Mouse (Mus musculus): ENCODE results near the gene Slc28a3. TPM values are rescaled to one million over a fixed set of nuclear protein-coding genes. Genes with fewer than 3 reads are reported as not detected.

Slc28a3 gene
- polyA plus RNA-seq, 1 experiment, result 0.12 TPM

DNA sequence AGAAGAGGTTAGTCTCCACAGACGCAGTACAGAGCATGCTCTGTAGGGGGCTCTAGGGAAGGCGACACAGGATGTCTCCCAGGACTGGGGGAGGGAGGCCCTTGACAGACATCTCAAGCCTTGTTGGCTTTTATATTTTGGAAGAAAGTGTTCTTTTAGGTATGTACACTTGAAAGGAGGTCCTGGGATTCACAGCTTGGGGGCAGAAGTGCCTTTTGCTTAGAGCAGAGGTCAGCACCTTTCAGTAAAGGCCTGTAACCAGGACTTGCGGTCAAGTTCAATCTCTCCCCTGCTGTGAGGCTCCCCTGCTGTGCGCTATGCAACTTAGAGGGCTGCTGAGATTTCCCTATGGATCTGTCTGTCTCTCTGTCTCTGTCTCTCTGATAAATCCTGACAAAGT lies 23.2 kb upstream of the Slc28a3 start:
- 55% methylated on average over 4 of the region's 4 CpGs for WGBS
- H3K36me3 ChIP-seq (ENCODE audit: control insufficient read depth, insufficient read depth, low read length), result no peaks in the 10 kb centered on the region
- H3K27me3 ChIP-seq (ENCODE audit: control insufficient read depth, insufficient read depth, low read length), result peaks cover 2% of the 10 kb centered on the region; the same call in 1 of the 2 replicates
- no peak for DNase-seq (ENCODE audit: low read depth in 1 of 2, low spot score in 2 of 2)
- no peak overlapping the region for H3K27ac ChIP-seq (ENCODE audit: insufficient read depth, low read length)
- H3K4me1 ChIP-seq (ENCODE audit: control insufficient read depth, insufficient read depth, insufficient read length), result no peaks in the 10 kb centered on the region
- H3K4me3 ChIP-seq (ENCODE audit: extremely low read depth, insufficient read depth, insufficient read length), result no peak overlapping the region
- TF ChIP-seq CTCF (IDR thresholded peaks at IDR 0.05; ENCODE audit: extremely low read depth, insufficient read depth, insufficient read length, insufficient replicate concordance) (no peak), POLR2A (IDR thresholded peaks at IDR 0.05; ENCODE audit: low read depth, low read length) (no peak)

GRCm38 (mm10) chr13:58630756-58631155 lies 20.1 kb upstream of the Slc28a3 start:
- no peaks in the 10 kb centered on the region for H3K36me3 ChIP-seq (ENCODE audit: control insufficient read depth, insufficient read depth, low read length)
- no peak overlapping the region for H3K27ac ChIP-seq (ENCODE audit: insufficient read depth, low read length)
- DNase-seq (ENCODE audit: low read depth in 1 of 2, low spot score in 2 of 2), result no peak
- TF ChIP-seq CTCF (IDR thresholded peaks at IDR 0.05; ENCODE audit: extremely low read depth, insufficient read depth, insufficient read length, insufficient replicate concordance), result no peak
- 67% methylated on average over 10 of the region's 10 CpGs for WGBS
- no peaks in the 10 kb centered on the region for H3K4me1 ChIP-seq (ENCODE audit: control insufficient read depth, insufficient read depth, insufficient read length)
- 0 out of 2 replicates have a peak, but pooled peaks cover 2% of the 10 kb centered on the region for H3K27me3 ChIP-seq (ENCODE audit: control insufficient read depth, insufficient read depth, low read length)
- H3K4me3 ChIP-seq (ENCODE audit: extremely low read depth, insufficient read depth, insufficient read length), result no peak overlapping the region

GRCm38 (mm10) chr13:58629365-58630050 lies 18.8 kb upstream of the Slc28a3 start:
- Histone ChIP-seq H3K27me3 (ENCODE audit: control insufficient read depth, insufficient read depth, low read length) (0 out of 2 replicates have a peak, but pooled peaks cover 2% of the 10 kb centered on the region), H3K27ac (ENCODE audit: insufficient read depth, low read length) (no peak overlapping the region), H3K4me1 (ENCODE audit: control insufficient read depth, insufficient read depth, insufficient read length) (no peaks in the 10 kb centered on the region), H3K36me3 (ENCODE audit: control insufficient read depth, insufficient read depth, low read length) (no peaks in the 10 kb centered on the region), H3K4me3 (ENCODE audit: extremely low read depth, insufficient read depth, insufficient read length) (no peak overlapping the region)
- TF ChIP-seq CTCF (IDR thresholded peaks at IDR 0.05; ENCODE audit: extremely low read depth, insufficient read depth, insufficient read length, insufficient replicate concordance) (no peak), POLR2A (IDR thresholded peaks at IDR 0.05; ENCODE audit: low read depth, low read length) (no peak)
- WGBS, result 31% methylated on average over 13 of the region's 13 CpGs
- no peak for DNase-seq (ENCODE audit: low read depth in 1 of 2, low spot score in 2 of 2)

GRCm38 (mm10) chr13:58622647-58623046 lies 12.0 kb upstream of the Slc28a3 start:
- 22% methylated on average over 8 of the region's 8 CpGs for WGBS
- Histone ChIP-seq H3K27me3 (ENCODE audit: control insufficient read depth, insufficient read depth, low read length) (no peaks in the 10 kb centered on the region), H3K27ac (ENCODE audit: insufficient read depth, low read length) (no peak overlapping the region), H3K4me3 (ENCODE audit: extremely low read depth, insufficient read depth, insufficient read length) (no peak overlapping the region), H3K36me3 (ENCODE audit: control insufficient read depth, insufficient read depth, low read length) (no peaks in the 10 kb centered on the region), H3K4me1 (ENCODE audit: control insufficient read depth, insufficient read depth, insufficient read length) (no peaks in the 10 kb centered on the region)
- TF ChIP-seq CTCF (IDR thresholded peaks at IDR 0.05; ENCODE audit: extremely low read depth, insufficient read depth, insufficient read length, insufficient replicate concordance) (no peak), POLR2A (IDR thresholded peaks at IDR 0.05; ENCODE audit: low read depth, low read length) (no peak)
- no peak for DNase-seq (ENCODE audit: low read depth in 1 of 2, low spot score in 2 of 2)

- TF ChIP-seq POLR2A (IDR thresholded peaks at IDR 0.05; ENCODE audit: low read depth, low read length) (no peak), CTCF (IDR thresholded peaks at IDR 0.05; ENCODE audit: extremely low read depth, insufficient read depth, insufficient read length, insufficient replicate concordance) (no peak)
- H3K27ac ChIP-seq (ENCODE audit: insufficient read depth, low read length), result no peak overlapping the region
- WGBS, result 78% methylated on average over 5 of the region's 5 CpGs
Measured at GRCm38 (mm10) chr13:58619301-58619700, 8.6 kb upstream of the Slc28a3 start.

GRCm38 (mm10) chr13:58610059-58610458 lies 618 bp downstream of the Slc28a3 start:
- Histone ChIP-seq H3K4me1 (ENCODE audit: control insufficient read depth, insufficient read depth, insufficient read length) (no peaks in the 10 kb centered on the region), H3K36me3 (ENCODE audit: control insufficient read depth, insufficient read depth, low read length) (no peaks in the 10 kb centered on the region), H3K27me3 (ENCODE audit: control insufficient read depth, insufficient read depth, low read length) (no peaks in the 10 kb centered on the region), H3K4me3 (ENCODE audit: extremely low read depth, insufficient read depth, insufficient read length) (no peak overlapping the region), H3K27ac (ENCODE audit: insufficient read depth, low read length) (no peak overlapping the region)
- DNase-seq (ENCODE audit: low read depth in 1 of 2, low spot score in 2 of 2), result no peak
- 42% methylated on average over 7 of the region's 7 CpGs for WGBS
- TF ChIP-seq CTCF (IDR thresholded peaks at IDR 0.05; ENCODE audit: extremely low read depth, insufficient read depth, insufficient read length, insufficient replicate concordance) (no peak), POLR2A (IDR thresholded peaks at IDR 0.05; ENCODE audit: low read depth, low read length) (no peak)

More at GRCm38 (mm10) chr13:58619301-58619700, 8.6 kb upstream of the Slc28a3 start:
- no peaks in the 10 kb centered on the region for H3K27me3 ChIP-seq (ENCODE audit: control insufficient read depth, insufficient read depth, low read length)
- H3K4me1 ChIP-seq (ENCODE audit: control insufficient read depth, insufficient read depth, insufficient read length), result no peaks in the 10 kb centered on the region
- H3K36me3 ChIP-seq (ENCODE audit: control insufficient read depth, insufficient read depth, low read length), result no peaks in the 10 kb centered on the region
- no peak overlapping the region for H3K4me3 ChIP-seq (ENCODE audit: extremely low read depth, insufficient read depth, insufficient read length)
- DNase-seq (ENCODE audit: low read depth in 1 of 2, low spot score in 2 of 2), result no peak

GRCm38 (mm10) chr13:58601201-58601855 lies 9.3 kb downstream of the Slc28a3 start:
- TF ChIP-seq CTCF (IDR thresholded peaks at IDR 0.05; ENCODE audit: extremely low read depth, insufficient read depth, insufficient read length, insufficient replicate concordance), result no peak
- no peak for TF ChIP-seq POLR2A (IDR thresholded peaks at IDR 0.05; ENCODE audit: low read depth, low read length)
- H3K4me3 ChIP-seq (ENCODE audit: extremely low read depth, insufficient read depth, insufficient read length), result no peak overlapping the region
- H3K4me1 ChIP-seq (ENCODE audit: control insufficient read depth, insufficient read depth, insufficient read length), result no peaks in the 10 kb centered on the region
- no peaks in the 10 kb centered on the region for H3K36me3 ChIP-seq (ENCODE audit: control insufficient read depth, insufficient read depth, low read length)
- no peaks in the 10 kb centered on the region for H3K27me3 ChIP-seq (ENCODE audit: control insufficient read depth, insufficient read depth, low read length)
- WGBS, result 37% methylated on average over 10 of the region's 10 CpGs
- no peak for DNase-seq (ENCODE audit: low read depth in 1 of 2, low spot score in 2 of 2)
- H3K27ac ChIP-seq (ENCODE audit: insufficient read depth, low read length), result no peak overlapping the region
